Mouse (Mus musculus): Measurements from ENCODE around the gene Atp13a3.

The Atp13a3 gene

DNA sequence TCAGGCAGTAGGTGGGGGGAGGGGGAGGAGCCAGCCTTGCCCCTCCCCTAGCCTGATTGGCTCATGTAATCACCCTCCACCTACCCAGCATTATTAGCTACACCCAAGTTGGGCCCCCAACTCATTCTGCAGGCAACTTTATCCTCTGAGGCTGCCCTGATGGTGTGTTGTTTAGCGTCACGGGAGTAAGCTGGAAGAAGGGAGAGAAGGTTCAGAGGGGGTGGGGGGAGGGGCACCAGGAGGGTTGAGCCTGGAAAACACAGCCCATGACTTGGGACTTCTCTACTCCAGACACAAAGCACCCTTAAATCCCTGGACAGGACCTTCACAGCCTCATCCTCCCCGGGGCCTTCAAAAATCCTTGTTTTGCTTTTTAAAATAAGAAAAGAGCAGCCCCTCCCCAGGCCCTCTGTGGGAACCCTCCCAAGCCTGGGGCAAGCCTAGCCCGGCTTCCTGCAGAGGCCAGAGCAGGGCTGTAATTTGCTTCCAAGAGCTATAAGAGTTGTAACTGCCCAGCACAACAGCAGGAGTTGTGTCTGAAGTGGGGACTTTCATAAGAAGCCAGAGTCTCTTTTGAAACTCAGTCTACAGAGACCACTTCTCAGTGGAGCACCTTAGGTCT lies 125.0 kb downstream of the Atp13a3 start:
- DNase-seq (ENCODE audit: low read depth, low spot score) = peak; percentile 54

DNA sequence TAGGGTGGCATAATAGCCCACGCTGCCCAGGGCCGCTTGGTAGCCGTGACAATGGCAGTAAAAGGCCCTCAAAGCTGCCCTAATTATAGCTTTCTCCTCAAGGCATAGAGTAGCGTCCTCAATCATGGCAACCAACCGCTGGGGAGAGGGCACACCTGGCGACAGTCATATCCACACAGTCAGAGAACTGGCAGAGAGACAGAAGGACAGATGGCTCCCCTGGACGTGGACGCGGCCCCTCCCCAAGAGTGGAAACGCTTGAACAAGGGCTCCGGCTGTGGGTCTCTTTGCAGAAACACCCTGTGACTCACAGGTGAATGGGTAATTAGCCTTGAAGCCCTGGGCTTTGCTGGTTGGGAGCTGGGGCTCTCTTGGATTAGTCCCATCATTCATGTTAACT lies 127.4 kb downstream of the Atp13a3 start:
- no peak for DNase-seq (ENCODE audit: low read depth, low spot score)

DNA sequence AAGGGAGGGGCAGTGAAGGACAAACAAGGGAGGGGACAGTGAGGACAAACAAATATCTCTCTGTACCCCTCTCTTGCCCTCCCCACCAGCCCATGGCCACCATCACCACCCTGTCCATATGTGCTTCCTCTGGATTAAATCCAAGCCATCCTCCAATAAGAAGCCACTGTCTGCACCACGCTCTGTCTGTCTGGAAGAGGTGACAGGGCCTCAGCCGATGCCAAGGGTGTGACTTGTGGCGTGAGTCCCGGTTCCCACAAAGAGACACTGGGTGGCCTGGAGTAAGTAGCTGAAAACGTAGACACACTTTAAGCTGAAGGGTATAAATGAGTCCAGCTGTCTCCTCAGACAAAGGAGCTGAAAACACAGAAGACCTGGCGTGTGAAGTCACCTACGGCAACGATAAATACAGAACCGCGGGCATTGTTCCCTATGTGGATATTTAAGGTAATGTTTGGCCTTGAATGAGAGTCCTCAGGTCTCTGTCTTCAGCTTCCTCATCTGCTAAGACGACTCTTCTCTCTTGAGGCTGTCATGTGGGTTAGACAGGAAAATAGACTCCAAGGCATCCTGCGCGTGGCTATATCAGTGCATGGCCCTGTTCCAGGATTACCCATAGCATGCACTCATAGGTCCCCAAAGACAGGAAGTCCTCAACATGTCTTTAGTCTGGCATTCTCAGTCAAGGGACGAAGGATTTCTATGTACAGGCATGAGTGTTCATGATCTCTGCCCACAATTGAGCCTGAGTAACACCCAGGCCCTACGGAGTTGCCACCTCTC lies 130.0 kb downstream of the Atp13a3 start:
- DNase-seq (ENCODE audit: low read depth, low spot score) = no peak

DNA sequence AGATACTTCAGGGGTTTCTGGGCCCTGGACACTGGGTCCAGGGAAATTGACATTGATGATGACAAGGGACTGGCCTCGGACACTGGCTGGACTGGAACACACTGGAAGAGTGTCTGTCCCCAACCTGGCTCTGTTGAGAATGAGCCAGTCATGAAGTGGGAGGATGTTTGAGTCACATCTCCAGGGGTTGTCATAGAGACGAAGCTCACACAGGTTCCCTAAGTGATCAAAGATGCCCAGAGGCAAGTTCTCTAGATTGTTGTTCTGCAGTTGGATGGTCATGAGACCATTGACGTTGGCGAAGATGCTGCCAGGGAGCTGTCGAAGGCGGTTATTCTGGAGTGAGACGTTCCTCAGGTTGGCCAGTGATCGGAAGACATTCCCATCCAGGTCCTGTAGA lies 132.7 kb downstream of the Atp13a3 start:
- DNase-seq (ENCODE audit: low read depth, low spot score) = no peak

DNA sequence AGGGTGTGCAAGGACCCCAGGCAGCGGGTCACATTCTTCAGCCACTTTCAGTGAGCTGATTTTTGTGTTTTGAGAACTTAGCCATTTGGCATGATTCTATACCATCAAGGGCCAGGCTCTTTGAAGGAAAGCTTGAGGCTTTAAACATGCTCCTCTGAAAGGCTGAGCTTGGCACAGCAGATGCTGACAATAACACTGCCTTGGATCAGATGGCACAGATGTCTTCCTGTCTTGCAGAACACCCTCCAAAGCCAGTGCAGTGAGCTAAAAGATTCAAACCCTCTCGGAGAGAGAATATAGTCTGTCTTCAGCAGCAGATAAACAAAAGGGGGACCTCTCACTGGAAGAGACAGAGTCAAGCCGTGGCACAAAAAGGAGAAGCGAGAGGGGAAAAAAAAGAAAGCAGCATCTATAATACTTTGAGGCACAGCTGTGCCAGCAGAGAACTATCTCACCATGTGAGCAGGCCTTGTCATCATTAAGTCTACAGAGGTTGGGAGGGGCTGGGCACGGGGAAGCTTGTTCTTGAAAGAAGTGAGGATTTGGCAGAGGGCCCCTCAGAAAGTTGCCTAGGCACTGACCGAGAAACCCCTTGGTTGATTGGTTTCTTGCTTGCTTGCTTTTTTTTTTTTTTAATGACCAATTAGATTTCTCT lies 133.7 kb downstream of the Atp13a3 start:
- no peak for DNase-seq (ENCODE audit: low read depth, low spot score)

DNA sequence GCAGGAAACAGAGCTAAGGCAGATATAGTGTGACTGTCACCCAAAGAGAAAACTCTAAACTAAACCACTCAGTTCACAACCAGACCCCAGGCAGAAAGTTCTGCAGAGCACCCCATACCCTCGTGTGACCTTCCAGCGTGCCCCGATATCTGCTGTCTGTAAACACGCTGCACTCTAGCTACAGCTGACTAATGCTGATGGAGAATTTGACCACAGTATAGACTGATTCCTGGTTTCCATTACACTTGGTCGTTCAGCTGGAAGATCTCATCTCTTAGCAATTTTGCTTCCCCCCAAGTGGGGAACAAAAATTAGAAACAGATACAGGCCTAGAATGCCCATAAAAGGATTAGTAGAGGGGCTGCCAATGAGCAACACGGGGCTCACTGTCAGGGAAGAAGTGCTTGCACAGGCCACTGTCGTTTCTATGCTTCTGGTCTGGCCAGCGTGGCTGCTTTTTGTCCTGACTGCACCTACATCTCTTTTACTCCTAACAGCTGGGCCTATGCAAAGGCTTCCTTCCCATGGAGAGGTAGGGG lies 134.5 kb downstream of the Atp13a3 start:
- DNase-seq (ENCODE audit: low read depth, low spot score) = peak; percentile 34

DNA sequence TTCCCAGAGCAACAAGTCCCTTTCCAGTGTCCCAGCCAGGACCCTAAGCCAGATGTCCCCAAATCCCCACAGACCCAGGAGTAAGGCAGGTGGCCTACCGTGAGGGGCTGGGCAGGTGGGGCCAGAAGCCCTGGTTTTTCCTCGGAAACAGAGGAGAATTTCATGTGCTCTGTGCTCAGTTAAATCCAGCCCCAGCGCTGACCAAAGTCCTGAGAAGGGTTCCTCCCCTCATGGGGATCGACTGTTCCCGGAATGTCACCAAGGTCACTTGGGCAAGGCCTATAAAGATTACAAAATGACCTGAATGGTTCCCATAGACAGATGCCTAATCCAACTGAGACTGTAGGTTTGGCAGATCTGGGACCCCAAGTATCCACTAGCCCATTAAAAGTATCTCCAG lies 138.4 kb downstream of the Atp13a3 start, which contains the start of gene Cpn2:
Gene Cpn2 (minus strand): TSS at position 141 of the 400 bp plus-strand sequence.
- no peak for DNase-seq (ENCODE audit: low read depth, low spot score)

DNA sequence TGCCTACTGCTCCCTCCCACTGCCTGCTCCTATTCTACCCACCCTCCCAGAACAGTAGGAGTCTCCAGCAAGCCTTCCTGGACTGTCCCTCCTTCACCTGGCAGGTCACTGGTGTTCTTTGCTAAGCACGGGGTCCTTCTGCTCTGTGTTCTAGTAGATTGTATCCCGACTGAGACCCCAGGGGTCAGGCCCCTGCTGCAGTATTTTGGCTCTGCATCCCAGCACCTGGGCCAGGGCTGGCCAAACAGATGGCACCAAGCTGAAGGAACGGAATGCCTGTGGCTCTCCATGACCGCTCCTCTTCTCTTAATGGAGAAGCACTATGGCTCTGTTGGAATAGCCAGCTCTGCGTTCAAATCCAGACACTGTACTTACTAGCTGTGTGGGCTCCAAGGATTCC lies 139.2 kb downstream of the Atp13a3 start:
- no peak for DNase-seq (ENCODE audit: low read depth, low spot score)

DNA sequence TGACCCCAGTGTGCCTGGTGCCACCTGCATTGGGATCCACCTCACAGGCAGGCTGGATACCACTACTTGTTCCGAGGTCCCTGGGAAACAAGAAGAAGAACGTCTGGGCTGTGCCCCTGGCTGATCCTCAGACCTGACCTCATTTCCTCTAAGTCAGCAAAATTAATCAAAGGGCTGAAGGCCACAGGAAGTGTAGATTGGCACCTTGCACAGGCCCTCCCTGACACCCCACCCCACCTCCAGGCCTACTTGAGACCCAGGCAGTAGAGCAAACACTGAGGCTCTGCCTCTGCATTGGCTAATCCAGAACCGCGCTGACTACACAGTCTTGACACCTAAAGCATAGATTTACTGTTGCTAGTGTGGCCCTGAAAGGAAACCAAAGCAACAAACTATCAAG lies 140.2 kb downstream of the Atp13a3 start:
- no peak for DNase-seq (ENCODE audit: low read depth, low spot score)

DNA sequence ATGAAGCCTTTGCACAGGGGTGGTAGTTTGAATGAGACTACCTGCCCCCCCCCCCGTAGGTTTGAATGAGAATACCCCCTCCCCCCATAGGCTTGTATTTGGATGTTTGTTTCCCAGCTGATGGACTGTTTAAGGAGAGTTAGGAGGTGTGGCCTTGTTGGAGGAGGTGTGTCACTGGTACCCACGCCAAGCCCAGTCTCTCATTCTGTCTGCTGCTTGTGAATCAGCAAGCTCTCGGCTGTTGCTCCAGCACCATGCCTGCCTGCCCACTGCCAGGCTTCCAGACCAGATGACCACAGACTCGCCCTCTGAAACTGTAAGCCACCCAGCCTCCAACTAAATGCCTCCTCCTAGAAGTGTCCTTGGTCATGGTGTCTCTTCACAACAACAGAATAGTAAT lies 142.6 kb downstream of the Atp13a3 start:
- no peak for DNase-seq (ENCODE audit: low read depth, low spot score)

DNA sequence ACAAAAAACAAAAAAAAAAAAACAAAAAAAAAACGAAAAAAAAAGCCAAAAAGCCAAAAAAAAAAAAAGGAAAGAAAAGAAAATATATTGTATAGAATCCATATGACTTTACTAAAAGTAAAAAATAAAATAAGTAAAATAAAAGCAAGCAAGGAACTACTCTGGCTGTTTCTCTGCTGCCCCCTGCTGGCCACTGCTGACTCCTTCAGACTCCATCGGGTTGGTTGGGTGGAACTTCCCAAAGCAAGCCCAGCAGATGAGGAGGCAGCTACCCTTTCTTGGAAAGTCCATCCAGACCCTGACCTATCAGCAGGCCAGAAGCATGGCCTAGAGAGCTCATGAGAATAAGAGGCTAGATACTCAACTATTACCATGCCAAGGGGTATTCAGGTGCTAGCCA lies 143.1 kb downstream of the Atp13a3 start:
- DNase-seq (ENCODE audit: low read depth, low spot score) = peak; percentile 64
